Mouse (Mus musculus): Measurements from ENCODE around the gene Ttll10.

Gene Ttll10

DNA sequence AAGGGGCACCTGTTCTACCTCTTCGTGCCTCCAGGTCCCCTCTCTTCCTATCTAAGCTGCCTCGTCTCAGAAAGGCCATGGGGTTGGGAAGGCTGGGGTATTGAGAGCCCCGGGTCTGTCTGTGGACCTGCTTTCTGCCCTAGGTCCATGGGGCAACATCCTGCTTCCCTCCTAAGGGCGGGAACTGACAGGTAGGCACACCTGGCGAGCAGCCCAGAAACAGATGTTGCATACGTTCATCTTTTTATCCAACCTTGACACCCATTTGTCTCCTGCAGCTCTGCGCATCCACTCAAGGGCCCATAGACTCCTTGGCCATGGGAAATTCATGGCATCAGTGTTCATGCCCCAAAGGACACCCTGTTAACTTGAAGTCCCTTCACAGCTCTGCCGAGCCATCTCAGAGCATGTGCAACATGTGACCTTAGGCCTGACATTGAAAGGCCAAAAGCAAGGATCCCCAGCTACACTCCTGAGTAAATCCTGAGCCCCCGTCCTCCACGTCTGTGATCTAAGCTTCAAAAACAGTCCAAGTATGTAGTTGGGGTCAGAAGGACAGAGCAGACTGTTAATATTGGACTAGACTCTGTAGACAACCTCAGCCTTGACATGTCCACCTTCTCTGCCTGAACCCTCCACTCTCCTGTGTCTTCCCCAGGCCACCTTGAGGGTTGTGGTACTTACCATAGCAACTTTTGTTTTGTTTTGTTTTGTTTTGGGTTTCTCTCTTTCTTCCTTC lies 6.1 kb upstream of the Ttll10 start:
- no peak for DNase-seq

DNA sequence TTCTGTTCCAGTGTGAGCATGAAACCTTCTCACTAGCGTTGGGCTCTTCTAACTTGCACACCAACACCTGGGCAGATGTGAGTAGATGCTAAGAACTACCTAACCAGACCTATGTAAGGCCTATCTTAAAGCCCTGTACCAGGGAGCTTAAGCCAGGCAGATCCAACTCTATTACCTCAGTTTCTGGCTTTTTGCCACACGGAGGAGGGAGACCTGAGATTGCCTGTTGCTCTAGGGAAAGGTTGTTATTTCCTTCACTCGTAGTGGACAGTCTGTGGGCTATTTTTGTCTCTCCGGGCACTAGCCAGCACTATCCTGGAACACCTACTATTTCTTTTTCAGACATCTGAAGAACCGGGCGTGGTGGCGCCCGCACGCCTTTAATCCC lies 5.3 kb upstream of the Ttll10 start:
- no peak for DNase-seq

DNA sequence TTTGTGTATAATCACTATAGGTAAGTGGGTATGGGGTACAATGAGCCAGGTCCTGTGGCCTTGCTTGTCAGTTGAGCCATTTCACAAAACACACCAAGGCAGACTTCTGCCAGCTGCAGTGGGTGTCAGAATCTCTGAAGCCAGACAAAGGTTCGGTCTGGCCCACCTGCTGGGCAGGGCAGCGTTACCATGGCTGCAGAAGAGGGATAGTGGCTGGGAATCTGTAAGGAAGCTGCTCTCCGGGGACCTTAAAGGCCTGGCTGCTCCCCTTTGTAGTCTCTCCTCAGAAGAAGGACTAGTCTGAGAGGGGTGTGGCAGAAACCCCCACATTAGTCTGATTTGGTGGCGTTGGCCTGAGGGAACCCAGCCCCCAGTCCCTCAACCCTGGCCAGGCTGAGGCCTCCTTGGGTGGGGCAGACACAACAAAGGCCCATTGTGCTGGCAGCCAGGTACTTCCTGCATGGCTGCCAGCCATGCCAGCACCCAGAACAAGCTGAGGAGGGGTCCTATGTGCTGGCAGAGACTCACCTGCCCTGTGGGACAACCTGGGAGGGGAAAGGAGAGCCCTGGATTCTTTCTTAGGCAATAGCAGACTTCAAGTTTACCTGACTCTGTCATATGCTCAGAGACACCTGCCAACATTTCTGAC lies 4.8 kb upstream of the Ttll10 start:
- no peak for DNase-seq

DNA sequence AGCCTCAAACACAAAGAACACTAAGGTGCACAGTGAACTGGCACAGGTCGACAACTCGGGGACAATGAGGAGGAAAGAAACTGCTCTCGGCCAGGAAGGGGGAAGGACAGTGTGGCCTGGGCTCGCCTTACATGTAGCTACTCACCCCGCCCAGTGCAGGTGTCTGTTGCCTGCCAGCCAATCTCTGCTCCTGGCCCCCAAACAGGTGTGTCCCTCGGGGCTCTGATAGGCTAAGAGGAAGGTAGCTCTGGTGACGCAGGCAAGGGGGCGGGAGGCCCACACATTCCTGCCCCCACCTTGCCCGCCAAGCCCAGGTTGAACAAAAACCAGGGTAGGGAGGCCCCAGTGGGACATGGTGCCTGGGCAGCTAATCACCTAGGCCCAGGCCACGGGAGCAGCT lies 499 bp upstream of the Ttll10 start:
- DNase-seq: no peak

DNA sequence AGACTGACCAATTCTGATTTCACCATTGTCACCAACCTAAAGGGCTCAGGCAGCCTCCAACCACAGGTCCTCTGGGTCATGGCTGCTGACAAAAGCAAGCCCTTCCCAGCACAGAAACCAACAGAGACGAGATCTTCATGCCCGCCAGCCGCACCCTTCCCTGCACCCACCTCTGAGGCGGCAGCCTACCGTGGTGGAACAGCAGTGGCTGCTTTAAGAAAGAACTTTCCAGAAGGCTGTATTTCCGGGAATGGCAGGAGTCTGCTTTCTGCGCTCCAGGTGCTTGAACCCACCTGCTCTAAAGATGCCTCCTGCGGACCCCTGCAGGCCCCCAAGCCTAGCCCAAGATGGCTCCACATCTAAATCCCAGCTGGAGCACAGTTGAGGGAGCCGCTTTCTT lies 388 bp downstream of the Ttll10 start:
- no peak for DNase-seq

DNA sequence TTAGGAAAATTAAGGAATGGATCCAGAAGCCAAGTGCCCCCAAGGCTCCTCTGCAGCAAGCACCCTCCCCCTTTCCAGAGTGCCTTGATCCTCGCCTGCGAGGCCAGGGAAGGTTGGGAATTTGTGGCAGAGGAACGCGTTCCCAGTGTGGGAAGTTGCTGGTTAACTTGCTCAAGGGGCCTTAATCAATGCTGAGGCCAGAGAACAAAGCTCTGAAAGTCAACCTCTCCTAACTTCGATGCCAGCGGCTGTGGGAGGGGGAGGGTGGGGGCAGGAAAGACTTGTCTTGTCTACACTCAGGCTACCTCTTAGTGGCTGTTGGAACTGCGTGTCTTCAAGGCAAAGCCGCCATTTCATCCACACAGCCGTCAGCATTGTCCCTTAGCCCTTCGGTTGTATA lies 1.5 kb downstream of the Ttll10 start:
- no peak for DNase-seq

DNA sequence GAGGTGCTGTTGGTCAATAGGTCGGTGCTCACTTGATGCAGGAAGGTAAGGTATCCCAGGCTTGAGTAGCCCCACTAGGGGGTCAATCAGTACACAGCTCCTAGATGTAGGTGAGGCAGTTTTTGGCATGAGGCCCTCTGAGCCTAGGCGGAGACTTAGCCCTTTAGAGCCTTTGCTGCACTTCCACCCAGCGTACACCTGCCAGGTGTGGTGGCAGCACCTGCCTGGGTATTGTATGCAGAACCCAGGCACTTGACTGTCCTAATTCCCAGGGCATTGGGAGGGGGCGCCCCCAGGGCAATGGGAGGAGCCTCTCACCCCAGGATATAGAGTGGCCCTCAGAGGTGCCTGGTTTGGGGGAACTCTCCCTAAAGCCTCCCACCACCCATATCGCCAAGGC lies 4.0 kb downstream of the Ttll10 start:
- no peak for DNase-seq

DNA sequence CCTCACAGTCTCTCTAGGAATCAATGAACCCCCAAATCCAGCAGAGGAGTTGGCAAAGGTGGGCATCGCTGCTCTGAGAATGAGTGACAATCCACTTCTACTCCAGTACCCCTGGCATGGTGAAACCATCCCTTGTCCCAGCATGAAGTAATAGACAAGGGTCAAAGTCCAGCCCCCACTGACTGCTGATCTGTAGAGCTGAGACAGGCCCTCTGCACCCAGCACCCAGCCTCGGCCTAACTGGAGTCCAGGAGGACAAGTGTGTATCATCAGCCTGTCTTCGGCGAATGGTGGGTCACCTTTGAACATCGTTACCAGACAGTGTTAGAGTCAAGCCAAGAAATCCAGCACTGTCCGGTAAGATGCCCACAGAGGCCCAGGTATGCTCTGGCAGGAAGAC lies 4.6 kb downstream of the Ttll10 start:
- DNase-seq: no peak

DNA sequence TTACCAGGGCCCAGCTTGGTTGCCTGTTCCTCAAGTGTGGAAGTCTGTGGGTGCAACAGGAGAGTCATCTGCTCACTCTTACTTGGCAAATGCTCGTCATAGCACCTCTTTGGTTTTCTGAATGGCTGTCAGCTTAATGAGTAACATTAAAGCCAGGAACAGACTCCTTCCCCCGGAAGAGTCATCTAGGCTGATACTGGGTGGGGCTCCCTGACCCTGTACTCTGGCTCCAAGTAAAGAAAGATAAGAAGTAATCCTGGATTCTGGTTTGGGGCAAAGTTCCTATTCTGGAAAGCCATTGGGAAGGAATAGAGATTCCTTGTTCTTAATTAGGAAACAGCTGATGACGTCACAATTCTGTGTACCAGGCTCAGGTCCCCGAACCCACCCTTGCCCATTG lies 5.1 kb downstream of the Ttll10 start:
- no peak for DNase-seq

DNA sequence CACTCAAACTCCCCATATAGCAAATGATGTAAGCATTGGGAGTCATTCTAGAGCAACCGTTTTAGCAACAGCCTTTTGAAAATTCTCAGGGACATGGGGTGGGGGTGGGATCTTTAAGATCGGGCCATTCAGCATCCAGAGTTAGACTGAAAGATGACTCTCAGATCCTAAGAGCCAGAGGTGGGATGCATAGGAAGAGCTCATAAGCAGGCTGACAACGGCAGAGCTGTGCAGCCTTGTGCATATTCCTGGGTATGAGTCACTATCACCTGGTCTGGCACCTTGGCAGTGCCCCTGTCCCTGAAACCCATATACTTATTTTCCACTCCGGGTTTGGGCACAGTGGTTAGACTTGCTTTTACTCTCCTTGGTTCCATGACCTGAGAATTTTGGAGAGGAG lies 6.1 kb downstream of the Ttll10 start:
- no peak for DNase-seq

DNA sequence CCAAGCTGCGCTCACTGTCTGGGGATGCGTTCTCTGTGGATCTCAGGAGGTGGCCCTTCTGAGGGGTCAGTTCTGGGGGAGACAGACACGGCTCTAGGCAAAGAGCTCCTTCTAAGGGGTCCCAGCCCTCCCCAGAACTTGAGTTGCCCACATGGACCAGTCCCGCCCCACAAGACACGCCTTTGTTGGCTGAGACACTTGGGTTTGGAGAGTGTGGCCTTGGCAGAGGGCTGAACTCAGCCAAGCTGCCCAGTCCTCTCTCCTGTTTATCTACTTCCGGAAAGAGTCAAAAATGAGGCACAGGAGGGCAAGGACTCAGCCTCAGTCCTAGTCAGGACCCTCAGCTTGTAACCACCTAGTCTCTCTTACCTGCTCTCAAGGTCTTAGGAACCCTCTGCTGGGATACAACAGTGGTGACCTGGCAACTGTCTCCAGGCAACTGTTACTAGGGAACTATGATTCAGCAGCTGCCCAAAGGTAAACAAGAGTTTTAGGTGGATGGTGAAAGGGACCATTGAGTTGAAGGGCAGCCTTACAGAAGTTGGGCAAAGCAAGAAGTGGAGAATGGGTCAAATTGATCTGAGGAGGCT lies 8.7 kb downstream of the Ttll10 start:
- DNase-seq: no peak

DNA sequence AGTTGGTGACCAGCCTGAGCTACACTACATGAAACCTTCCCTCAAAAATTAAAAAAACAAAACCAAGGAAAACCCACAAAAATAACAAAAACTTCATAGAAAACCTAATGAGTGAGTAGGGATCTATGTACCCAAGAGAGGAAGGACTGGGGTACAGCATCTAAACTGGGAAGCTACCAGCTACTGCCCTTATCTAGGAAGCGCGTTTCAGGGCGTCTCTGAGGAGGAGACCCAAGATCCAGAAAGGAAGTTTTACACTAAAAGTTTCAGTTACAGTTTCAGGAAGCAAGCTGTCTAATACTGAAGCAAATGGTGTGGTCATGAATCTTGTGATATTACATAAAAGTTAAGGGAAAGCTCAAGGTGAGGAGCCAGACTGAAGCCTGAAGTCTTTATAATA lies 9.4 kb downstream of the Ttll10 start:
- no peak for DNase-seq

DNA sequence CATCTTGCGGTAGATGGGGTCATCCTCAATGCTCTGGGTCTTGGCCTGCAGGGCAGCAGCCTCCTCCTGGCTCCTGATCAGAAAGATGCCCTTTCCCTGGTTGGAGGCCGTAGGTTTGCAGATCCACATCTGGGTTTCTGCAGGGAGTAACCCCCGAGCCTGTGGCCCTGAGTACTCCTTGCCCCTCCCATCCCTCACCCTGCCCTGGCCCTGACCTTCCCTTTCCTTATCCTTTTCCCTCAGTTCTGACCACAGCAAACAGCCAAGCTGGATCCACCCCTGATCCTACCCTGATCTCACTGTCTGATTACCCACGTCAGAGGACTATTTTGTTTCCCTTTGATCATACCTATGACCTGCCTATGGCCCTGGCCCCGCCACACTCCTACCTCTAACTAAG lies 14.5 kb downstream of the Ttll10 start:
- DNase-seq: no peak

DNA sequence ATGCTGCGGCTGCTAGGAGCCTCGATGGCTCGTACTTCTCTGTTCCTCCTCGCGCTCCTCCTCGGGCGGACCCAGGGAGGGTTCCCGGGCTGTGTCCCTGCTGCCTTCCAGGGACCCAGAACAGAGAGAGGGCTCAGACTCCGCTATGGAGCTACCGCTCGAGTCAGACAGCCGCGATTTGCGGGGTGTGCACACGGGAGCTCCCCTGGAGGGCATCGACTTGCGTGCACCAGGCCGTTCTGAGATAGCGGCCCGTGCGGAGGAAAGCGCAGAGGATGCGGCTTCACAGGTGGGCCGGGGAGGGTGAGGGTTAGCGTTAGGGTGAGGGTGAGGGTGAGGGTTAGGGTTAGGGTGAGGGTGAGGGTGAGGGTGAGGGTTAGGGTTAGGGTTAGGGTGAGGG lies 24.3 kb downstream of the Ttll10 start:
- DNase-seq: peak in 1 of 2 experiments; percentile 34

DNA sequence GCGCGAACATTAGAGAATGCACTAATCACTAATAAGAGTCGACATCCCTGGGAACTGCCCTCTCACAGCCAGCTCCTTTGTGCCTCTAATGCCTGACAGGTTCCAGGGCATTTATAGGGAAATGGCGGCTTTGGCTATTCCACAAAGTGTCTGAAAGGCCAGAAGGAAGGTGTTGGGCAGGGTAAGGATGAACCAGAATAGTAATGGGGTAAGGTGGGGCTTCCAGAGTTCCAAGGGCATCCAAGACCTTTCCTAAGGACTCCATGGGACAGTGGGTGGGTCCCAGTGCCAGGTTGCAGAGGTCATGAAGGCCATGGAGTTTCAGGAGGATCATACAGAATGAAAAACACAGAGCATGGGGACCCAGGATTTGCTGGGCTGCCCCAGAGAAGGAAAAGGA lies 24.9 kb downstream of the Ttll10 start:
- DNase-seq: no peak

DNA sequence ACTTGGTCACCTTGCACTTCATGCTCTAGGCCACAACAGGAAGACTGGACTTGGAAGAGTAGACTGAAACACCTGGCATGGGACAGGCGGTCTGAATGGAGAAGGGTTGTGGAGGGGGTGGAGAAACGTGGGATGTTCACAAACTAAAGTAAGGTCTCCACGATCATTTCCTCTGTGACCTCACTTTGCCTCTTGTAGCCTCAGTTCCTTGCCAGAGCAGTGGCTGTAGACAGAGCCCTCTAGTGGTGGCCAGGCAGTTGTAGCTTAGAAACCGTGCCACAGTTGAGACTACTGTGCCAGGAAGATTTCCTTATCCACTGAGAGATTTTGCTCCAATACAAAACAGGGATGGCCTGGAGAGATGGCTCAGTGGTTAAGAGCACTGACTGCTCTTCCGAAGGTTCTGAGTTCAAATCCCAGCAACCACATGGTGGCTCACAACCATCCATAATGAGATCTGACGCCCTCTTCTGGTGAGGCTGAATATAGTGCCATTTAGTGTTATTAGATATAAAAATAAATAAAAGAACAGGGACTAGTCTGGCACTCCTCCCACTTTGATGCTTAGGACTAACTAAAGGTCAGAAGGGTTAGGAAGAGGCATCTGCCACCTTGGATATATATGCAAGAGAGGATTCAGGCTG lies 25.6 kb downstream of the Ttll10 start:
- DNase-seq: peak; percentile 58 to 71

DNA sequence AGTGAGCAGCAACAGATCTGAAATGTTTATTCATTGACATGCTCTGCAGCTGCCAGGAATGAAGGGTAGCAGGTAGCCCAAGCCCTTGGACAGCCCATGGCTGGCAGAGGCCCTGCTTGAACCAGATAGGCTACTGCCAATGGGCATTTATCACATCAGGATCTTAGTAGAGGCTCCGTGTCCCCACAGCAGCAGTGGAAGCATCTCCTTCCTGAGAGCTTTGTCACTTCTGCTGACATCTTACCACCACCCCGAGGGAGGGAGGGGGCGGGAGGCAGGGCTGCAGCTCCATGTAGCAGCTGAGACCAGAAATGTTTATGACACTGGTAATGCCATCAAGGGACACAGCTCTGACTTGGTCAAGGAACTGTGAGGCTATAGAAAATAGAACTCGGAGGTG lies 26.4 kb downstream of the Ttll10 start:
- peak; percentile 45 to 60 for DNase-seq

DNA sequence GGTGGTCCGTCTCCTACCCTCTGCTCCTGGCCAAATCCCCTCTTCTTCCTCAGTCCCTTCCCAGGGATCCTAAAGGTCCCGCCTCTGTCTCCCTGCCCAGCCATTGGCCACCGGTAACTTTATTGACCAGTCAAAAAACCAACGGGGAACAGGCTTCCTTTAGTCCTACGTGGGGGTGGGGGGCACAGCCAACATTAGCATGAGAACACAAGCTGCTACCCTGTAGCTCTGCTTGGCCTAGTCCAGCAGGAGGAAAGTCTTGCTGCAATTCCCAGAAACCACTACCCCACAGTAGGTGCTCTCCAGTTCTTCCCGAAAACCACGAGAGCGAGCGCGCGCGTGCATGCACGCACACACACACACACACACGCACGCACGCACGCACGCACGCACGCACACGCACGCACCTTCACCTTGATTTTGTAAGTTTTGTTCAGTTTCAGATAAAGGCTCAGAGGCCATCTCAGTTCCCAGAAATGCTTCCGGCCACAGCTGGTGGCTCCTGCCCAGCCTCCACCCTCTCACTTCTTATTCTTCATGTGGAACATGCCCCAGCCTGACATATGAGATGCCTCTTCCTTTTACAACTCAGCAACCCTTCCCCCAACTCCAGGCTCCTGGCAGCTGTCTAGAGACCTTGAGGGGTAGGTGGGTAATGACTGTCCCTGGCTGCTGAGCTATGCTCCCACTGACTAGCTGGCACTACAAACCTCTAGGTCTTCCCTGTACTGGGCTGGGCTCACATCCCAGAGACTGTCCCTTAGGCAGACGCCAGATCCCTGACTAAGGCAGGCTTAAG lies 27.4 kb downstream of the Ttll10 start:
- peak; percentile 55 to 70 for DNase-seq

DNA sequence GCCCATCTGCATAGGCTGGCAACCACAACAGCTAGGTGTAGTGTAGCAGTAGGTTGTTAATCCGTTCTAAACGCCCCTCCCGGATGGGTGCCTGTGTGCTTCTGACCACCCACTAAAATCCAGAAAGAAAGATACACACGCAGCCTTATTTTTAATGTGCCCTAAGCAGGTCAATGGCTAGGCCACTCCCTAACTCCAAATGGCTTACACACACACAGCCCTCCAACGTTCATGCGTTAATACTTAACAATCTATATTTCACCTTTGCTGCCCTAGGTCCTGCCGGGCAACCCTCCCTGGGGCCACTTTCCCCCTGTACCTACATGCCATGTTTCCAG lies 28.0 kb downstream of the Ttll10 start:
- DNase-seq: no peak

DNA sequence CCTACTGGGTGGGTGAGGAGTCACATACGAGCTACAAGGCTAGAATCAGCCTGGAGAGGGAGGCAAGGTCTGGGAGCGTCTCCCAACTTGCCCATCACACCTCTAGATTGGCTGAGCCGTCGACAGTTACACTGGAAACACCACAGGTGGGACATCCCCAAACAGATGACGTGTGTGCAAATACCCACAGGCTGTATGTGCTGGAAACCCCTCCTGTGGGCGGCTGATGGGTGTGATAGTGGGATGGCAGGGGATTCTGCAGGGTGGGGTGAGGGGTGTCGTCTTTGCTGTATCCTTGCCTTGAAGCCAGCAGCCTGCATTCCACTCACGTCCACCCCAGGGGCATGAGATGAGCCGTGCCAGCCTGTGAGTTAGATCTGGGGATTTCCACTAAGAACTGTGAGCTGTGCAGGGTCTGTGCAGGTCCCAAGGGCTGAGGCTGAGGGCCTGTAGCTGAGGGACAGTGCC lies 28.5 kb downstream of the Ttll10 start:
- no peak for DNase-seq

DNA sequence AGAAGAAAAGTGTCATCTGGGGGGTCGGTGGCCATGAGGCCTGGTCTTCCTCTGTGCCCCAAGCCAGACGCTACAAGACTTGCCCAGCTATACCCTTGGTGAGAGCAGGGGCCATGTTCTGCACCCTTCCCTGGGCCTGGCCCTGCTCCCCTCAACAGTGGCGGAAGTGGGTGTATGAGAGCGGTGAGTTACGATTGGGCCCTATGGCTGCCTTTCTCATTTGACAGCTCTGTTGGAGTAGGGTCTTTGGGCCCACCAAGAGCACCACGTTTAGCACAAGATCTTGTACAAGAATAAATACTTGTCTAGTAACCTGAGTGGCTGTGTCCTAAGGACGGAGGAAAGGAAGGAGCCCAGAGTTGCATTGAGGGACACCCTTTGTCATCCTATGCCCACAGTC lies 30.6 kb downstream of the Ttll10 start:
- DNase-seq: no peak

DNA sequence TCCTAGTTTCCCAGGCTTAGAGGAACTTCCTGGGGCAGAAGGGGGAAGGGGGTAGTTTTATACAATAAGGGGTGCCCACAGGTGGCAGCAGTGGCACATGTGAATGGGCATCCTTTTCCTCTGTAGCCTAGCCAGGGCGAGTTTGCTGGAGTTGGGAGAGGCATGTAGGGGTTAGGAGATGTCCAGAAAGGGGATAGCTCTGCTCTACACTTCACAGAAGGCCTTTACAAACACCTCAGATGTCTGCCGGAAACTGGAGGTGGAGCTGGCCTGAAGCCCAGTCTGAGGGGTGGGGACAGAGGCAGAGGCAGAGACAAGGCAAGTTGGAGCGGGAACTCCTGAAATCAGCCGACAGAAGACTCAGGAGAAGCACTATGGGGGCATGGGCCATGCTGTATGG lies 33.2 kb downstream of the Ttll10 start, which contains the start of gene Tnfrsf18:
TSS of gene Tnfrsf18 (plus strand) at position 152 of the 400 bp plus-strand sequence.
- DNase-seq: peak; percentile 76 to 77

DNA sequence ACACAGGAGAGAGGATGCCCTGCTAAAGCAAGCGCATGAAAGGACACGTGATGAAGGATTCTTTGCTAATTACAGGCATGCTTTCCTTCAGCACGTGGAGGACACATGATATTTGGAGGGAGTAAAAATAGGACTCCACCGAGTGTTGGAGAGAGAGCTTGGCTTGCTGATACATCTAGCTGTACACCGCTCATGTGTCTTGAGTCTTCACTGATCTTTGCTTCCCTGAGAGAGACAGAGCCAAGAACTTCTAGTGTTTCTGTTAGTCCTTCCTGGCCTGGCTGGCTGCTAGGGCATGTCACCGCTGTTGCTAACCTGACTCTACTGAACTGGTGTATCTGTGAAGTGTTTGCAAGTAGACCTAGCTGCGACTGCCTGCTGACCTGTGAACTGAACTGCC lies 35.0 kb downstream of the Ttll10 start:
- no peak for DNase-seq
